Mouse (Mus musculus) thymus, adult 2 months (tissue): ENCODE measurements around the gene Serpina16.

ENCODE experiments used
- CTCF ChIP-seq: fragments of 200-500 bp; IDR thresholded peaks from 2 replicates; pipeline ENCODE4 v1.5.1; 2012; ENCODE audit warnings: mild to moderate bottlenecking, control low read depth, low read length, moderate library complexity, borderline replicate concordance; ENCODE audit not compliant: control insufficient read depth, poor library complexity, insufficient read depth; ENCODE audit errors: extremely low read depth
- POLR2A ChIP-seq: fragments of 200-500 bp; IDR thresholded peaks from 2 replicates; pipeline ENCODE4 v1.6.1; 2012; ENCODE audit warnings: mild to moderate bottlenecking, low read length, control low read depth, moderate library complexity; ENCODE audit not compliant: control insufficient read depth, poor library complexity, insufficient read depth; ENCODE audit errors: extremely low read depth

GRCm38 (mm10) chr12:103706113-103706512 is 30.2 kb upstream of the Serpina16 start:
- TF ChIP-seq CTCF (no peak), POLR2A (no peak)
